Comparison of ENCODE assay signal across 30 mouse cellular contexts in genomic region chr3:57585967-57586366, GRCm38 (mm10). TPM values are rescaled to one million over a fixed set of nuclear protein-coding genes. Genes with fewer than 3 reads are reported as not detected.
"Had no signal": no experiment of that assay in that cellular context is flagged by ENCODE, and none has a peak within 500 bp of the region (broad histone marks: within the 10 kb centered on the region; RNA-seq: fewer than 3 reads in every experiment).

No protein-coding gene starts in this region.

- H3K27me3 ChIP-seq: embryonic facial prominence, embryonic 12.5 days; embryonic facial prominence, embryonic 13.5 days; embryonic facial prominence, embryonic 15.5 days; forebrain, embryonic 12.5 days; forebrain, embryonic 13.5 days; forebrain, embryonic 15.5 days had no signal

- H3K4me2 ChIP-seq: embryonic facial prominence, embryonic 12.5 days; embryonic facial prominence, embryonic 13.5 days; embryonic facial prominence, embryonic 15.5 days; forebrain, embryonic 12.5 days; forebrain, embryonic 13.5 days; forebrain, embryonic 15.5 days had no signal

- H3K36me3 ChIP-seq: embryonic facial prominence, embryonic 10.5 days; embryonic facial prominence, embryonic 12.5 days; embryonic facial prominence, embryonic 13.5 days; embryonic facial prominence, embryonic 15.5 days; forebrain, embryonic 10.5 days; forebrain, embryonic 12.5 days; forebrain, embryonic 15.5 days had no signal

- ATAC-seq: forebrain, embryonic 13.5 days; forebrain, embryonic 14.5 days; forebrain, embryonic 15.5 days; forebrain, embryonic 16.5 days; forebrain, postnatal 0 days had no signal

- DNase-seq: cerebellum, adult 2 months; cerebellum, adult 8-10 months; cerebellum, adult 9-10 months; cerebellum, adult 9-11 months; cerebellum, postnatal 10 days; cerebellum, postnatal 14 days; cerebellum, postnatal 25 days; cerebellum, postnatal 36 days; embryo, embryonic 11 days; forebrain, postnatal 0 days; gastrocnemius, adult 2 months; gastrocnemius, postnatal 10 days; gastrocnemius, postnatal 14 days; gastrocnemius, postnatal 25 days; gastrocnemius, postnatal 36 days; heart, adult 18-20 months; heart, adult 2 months had no signal

- H3K4me3 ChIP-seq: embryonic facial prominence, embryonic 10.5 days; embryonic facial prominence, embryonic 12.5 days; embryonic facial prominence, embryonic 13.5 days; embryonic facial prominence, embryonic 15.5 days; erythroblast, embryonic 14.5 days; forebrain, embryonic 10.5 days; forebrain, embryonic 12.5 days; forebrain, embryonic 13.5 days; forebrain, embryonic 15.5 days; gastrocnemius, adult 2 months; heart, adult 2 months had no signal

RNA-seq across cellular contexts. Expression of gene Wwtr1, which starts 10.3 kb away (rescaled TPM):
- total RNA-seq: common myeloid progenitor, adult 5-6 weeks; granulocyte monocyte progenitor cell, adult 5-6 weeks had no signal
- polyA plus RNA-seq: erythroblast, embryonic 14.5 days had no signal
